Mouse (Mus musculus) urinary bladder, postnatal 4 days (tissue): Measurements from ENCODE around the gene Kif14.

Experiments used
- DNase-seq, 2 experiments: peaks; one replicate each; pipeline ENCODE4 v3.0.0; 2021 to 2022; ENCODE audit warnings: low spot score in 2 of 2

Gene Kif14

GRCm38 (mm10) chr1:136466143-136466811, at the start of gene Kif14:
TSS of gene Kif14 (plus strand) at chr1:136466343.
- peak; percentile 89 to 93 for DNase-seq

- DNase-seq: no peak
Measured at GRCm38 (mm10) chr1:136418393-136418792, 47.8 kb upstream of the Kif14 start.

GRCm38 (mm10) chr1:136427166-136427969, 38.8 kb upstream of the Kif14 start:
- no peak for DNase-seq

GRCm38 (mm10) chr1:136428981-136429380, 37.2 kb upstream of the Kif14 start:
- no peak for DNase-seq

- DNase-seq: no peak
Measured at GRCm38 (mm10) chr1:136430126-136430818, 35.9 kb upstream of the Kif14 start.

- no peak for DNase-seq
Measured at GRCm38 (mm10) chr1:136440741-136441140, 25.4 kb upstream of the Kif14 start.

- DNase-seq: no peak
Measured at GRCm38 (mm10) chr1:136442809-136443208, 23.3 kb upstream of the Kif14 start.

- no peak for DNase-seq
Measured at GRCm38 (mm10) chr1:136444555-136445255, 21.4 kb upstream of the Kif14 start.

GRCm38 (mm10) chr1:136446933-136447332, 19.2 kb upstream of the Kif14 start:
- DNase-seq: no peak

GRCm38 (mm10) chr1:136447338-136447737, 18.8 kb upstream of the Kif14 start:
- no peak for DNase-seq

- no peak for DNase-seq
Measured at GRCm38 (mm10) chr1:136449541-136449940, 16.6 kb upstream of the Kif14 start.

- no peak for DNase-seq
Measured at GRCm38 (mm10) chr1:136450206-136450605, 15.9 kb upstream of the Kif14 start.

- no peak for DNase-seq
Measured at GRCm38 (mm10) chr1:136452421-136452820, 13.7 kb upstream of the Kif14 start.

- DNase-seq: no peak
Measured at GRCm38 (mm10) chr1:136455756-136456585, 10.2 kb upstream of the Kif14 start.

GRCm38 (mm10) chr1:136456741-136457140, 9.4 kb upstream of the Kif14 start:
- DNase-seq: no peak

GRCm38 (mm10) chr1:136457403-136457802, 8.7 kb upstream of the Kif14 start:
- no peak for DNase-seq

GRCm38 (mm10) chr1:136458691-136459245, 7.4 kb upstream of the Kif14 start:
- no peak for DNase-seq

- no peak for DNase-seq
Measured at GRCm38 (mm10) chr1:136462443-136462842, 3.7 kb upstream of the Kif14 start.

- no peak for DNase-seq
Measured at GRCm38 (mm10) chr1:136465168-136465567, 975 bp upstream of the Kif14 start.

- no peak for DNase-seq
Measured at GRCm38 (mm10) chr1:136469408-136469807, 3.3 kb downstream of the Kif14 start.

GRCm38 (mm10) chr1:136470471-136470870, 4.3 kb downstream of the Kif14 start:
- no peak for DNase-seq
